Mouse (Mus musculus) CH12.LX (cell line): ENCODE results near the gene Tk1. TPM values are rescaled to one million over a fixed set of nuclear protein-coding genes. Genes with fewer than 3 reads are reported as not detected.

ENCODE experiments used
- DNase-seq: peaks from one replicate; pipeline ENCODE4 v3.0.0-alpha.2; 2013; ENCODE audit errors: extremely low read depth
- H3K27ac ChIP-seq: 2 replicates; pipeline ENCODE4 v1.5.1; 2012; ENCODE audit warnings: low read depth, mild to moderate bottlenecking, control low read depth, moderate library complexity; ENCODE audit not compliant: insufficient read depth
- H3K27me3 ChIP-seq: replicated peaks from 2 replicates; pipeline ENCODE3; 2012; ENCODE audit warnings: inconsistent platforms
- H3K36me3 ChIP-seq, 2 experiments: replicated peaks in 1 of 2; 2 replicates each; pipeline versions ENCODE3 to v1.6.1; 2012; ENCODE audit warnings: inconsistent platforms in 1 of 2, low read length in 1 of 2, mild to moderate bottlenecking in 1 of 2, mixed read lengths in 1 of 2, moderate library complexity in 1 of 2; ENCODE audit not compliant: control insufficient read depth in 1 of 2, insufficient read depth in 1 of 2
- H3K4me1 ChIP-seq, 2 experiments: 2 replicates each; pipeline ENCODE4 v1.6.1; 2012; ENCODE audit warnings: inconsistent platforms in 1 of 2, moderate library complexity in 1 of 2; ENCODE audit not compliant: insufficient read depth in 2 of 2, control insufficient read depth in 1 of 2
- H3K4me2 ChIP-seq: 2 replicates; pipeline ENCODE4 v1.6.1; 2012; ENCODE audit warnings: low read depth, mild to moderate bottlenecking, control low read depth; ENCODE audit not compliant: poor library complexity, insufficient read depth, severe bottlenecking
- H3K4me3 ChIP-seq, 3 experiments: fragments of 150-350 bp in 1 of 3; sonication (generic) in 1 of 3; replicated peaks in 1 of 3; 2 replicates each; pipeline versions ENCODE3 to v1.5.1; 2011 to 2012; ENCODE audit warnings: low read depth in 2 of 3, low read length in 2 of 3, mild to moderate bottlenecking in 2 of 3, moderate library complexity in 2 of 3, control low read depth in 1 of 3, improper control_type of control experiment in 1 of 3, inconsistent platforms in 1 of 3, mixed read lengths in 1 of 3; ENCODE audit not compliant: poor library complexity in 1 of 3
- H3K79me2 ChIP-seq: replicated peaks from 2 replicates; pipeline ENCODE4 v1.6.1; 2012; ENCODE audit warnings: mild to moderate bottlenecking, moderate library complexity; ENCODE audit not compliant: control insufficient read depth, poor library complexity, insufficient read depth, severe bottlenecking; ENCODE audit errors: extremely low read depth
- H3K9ac ChIP-seq: 2 replicates; pipeline ENCODE4 v1.6.1; 2012; ENCODE audit warnings: low read depth, mild to moderate bottlenecking, control low read depth, moderate library complexity; ENCODE audit not compliant: insufficient read depth
- H3K9me3 ChIP-seq: replicated peaks from 2 replicates; pipeline ENCODE3; 2012; ENCODE audit warnings: low read length, inconsistent platforms, mixed read lengths
- CHD1 ChIP-seq: IDR thresholded peaks from 2 replicates; pipeline ENCODE4 v1.6.1; 2012; ENCODE audit warnings: low read depth, low read length, improper control_type of control experiment, inconsistent platforms
- CHD2 ChIP-seq: IDR thresholded peaks from 2 replicates; pipeline ENCODE4 v1.6.1; 2011; ENCODE audit warnings: low read length, improper control_type of control experiment
- CTCF ChIP-seq, 2 experiments: IDR thresholded peaks in 1 of 2; conservative IDR thresholded peaks in 1 of 2; 2 replicates each; pipeline ENCODE4 v1.5.1; 2011 to 2012; ENCODE audit warnings: low read depth in 2 of 2, low read length in 2 of 2, improper control_type of control experiment in 1 of 2, inconsistent platforms in 1 of 2, mild to moderate bottlenecking in 1 of 2, moderate library complexity in 1 of 2
- ELF1 ChIP-seq: IDR thresholded peaks from 2 replicates; pipeline ENCODE4 v1.6.1; 2014; ENCODE audit warnings: low read depth, mild to moderate bottlenecking, inconsistent platforms, low read length, improper control_type of control experiment
- EP300 ChIP-seq: IDR thresholded peaks from 2 replicates; pipeline ENCODE4 v1.6.1; 2011; ENCODE audit warnings: low read length, improper control_type of control experiment
- ETS1 ChIP-seq: conservative IDR thresholded peaks from 2 replicates; pipeline ENCODE4 v1.6.1; 2012; ENCODE audit warnings: low read depth, mild to moderate bottlenecking, inconsistent platforms, low read length, improper control_type of control experiment, moderate library complexity
- GABPA ChIP-seq: IDR thresholded peaks from 2 replicates; pipeline ENCODE4 v1.6.1; 2012; ENCODE audit warnings: low read depth, low read length, improper control_type of control experiment, inconsistent platforms; ENCODE audit not compliant: insufficient replicate concordance
- IRF4 ChIP-seq: IDR thresholded peaks from 2 replicates; pipeline ENCODE4 v1.6.1; 2014; ENCODE audit warnings: low read depth, mild to moderate bottlenecking, inconsistent platforms, low read length, improper control_type of control experiment
- JUN ChIP-seq: IDR thresholded peaks from 2 replicates; pipeline ENCODE4 v1.6.1; 2011; ENCODE audit warnings: low read depth, mild to moderate bottlenecking, low read length, improper control_type of control experiment, moderate library complexity; ENCODE audit not compliant: insufficient read depth
- JUND ChIP-seq: conservative IDR thresholded peaks from 2 replicates; pipeline ENCODE4 v1.6.1; 2011; ENCODE audit warnings: low read depth, low read length, improper control_type of control experiment
- NRF1 ChIP-seq: IDR thresholded peaks from 2 replicates; pipeline ENCODE4 v1.6.1; 2014; ENCODE audit warnings: low read depth, mild to moderate bottlenecking, inconsistent platforms, low read length, improper control_type of control experiment, moderate library complexity
- POLR2A ChIP-seq: IDR thresholded peaks from 2 replicates; pipeline ENCODE4 v1.6.1; 2011; ENCODE audit warnings: low read depth, mild to moderate bottlenecking, improper control_type of control experiment, low read length
- RAD21 ChIP-seq: IDR thresholded peaks from 2 replicates; pipeline ENCODE4 v1.6.1; 2011; ENCODE audit warnings: low read depth, mild to moderate bottlenecking, low read length, improper control_type of control experiment, moderate library complexity
- TCF12 ChIP-seq: IDR thresholded peaks from 2 replicates; pipeline ENCODE4 v1.6.1; 2014; ENCODE audit warnings: low read depth, mild to moderate bottlenecking, inconsistent platforms, low read length, improper control_type of control experiment
- UBTF ChIP-seq: IDR thresholded peaks from 2 replicates; pipeline ENCODE4 v1.6.1; 2012; ENCODE audit warnings: low read depth, mild to moderate bottlenecking, inconsistent platforms, low read length, improper control_type of control experiment, moderate library complexity
- ZC3H11A ChIP-seq: IDR thresholded peaks from 2 replicates; pipeline ENCODE4 v1.6.1; 2012; ENCODE audit warnings: low read depth, mild to moderate bottlenecking, inconsistent platforms, low read length, improper control_type of control experiment
- dilution Hi-C: fragments of 300-500 bp; cut with MboI; formaldehyde crosslinking; loops from 2 replicates; pipeline ENCODE4 v1.14.3; 2020; ENCODE audit warnings: low sequenced_read_pairs; ENCODE audit not compliant: extremely low pct_unique_long_range_greater_than_20kb, extremely low pct_ligation_motif_present
- in situ Hi-C: fragments of 300-500 bp; cut with MboI; formaldehyde crosslinking; loops from 3 replicates; pipeline ENCODE4 v1.14.3; 2019; ENCODE audit warnings: low sequenced_read_pairs, low pct_ligation_motif_present, low pct_unique_long_range_greater_than_20kb, mixed read lengths
- polyA plus RNA-seq: library from polyadenylated mRNA; unstranded; fragments of >175 nt; gene quantifications from 2 replicates; pipeline ENCODE4 v1.2.1, GENCODE M21; 2012; ENCODE audit warnings: low read depth; ENCODE audit not compliant: insufficient read length
- total RNA-seq, 2 experiments: library from RNA; depleted of rRNA; stranded (reverse); fragments of 300-350 nt in 1 of 2; fragments of >200 nt in 1 of 2; gene quantifications; 2 replicates each; pipeline ENCODE4 v1.2.3; 2012 to 2014

Tk1 gene
- total and polyA plus RNA-seq, 3 experiments: 146 to 235 (median 179) TPM

DNA sequence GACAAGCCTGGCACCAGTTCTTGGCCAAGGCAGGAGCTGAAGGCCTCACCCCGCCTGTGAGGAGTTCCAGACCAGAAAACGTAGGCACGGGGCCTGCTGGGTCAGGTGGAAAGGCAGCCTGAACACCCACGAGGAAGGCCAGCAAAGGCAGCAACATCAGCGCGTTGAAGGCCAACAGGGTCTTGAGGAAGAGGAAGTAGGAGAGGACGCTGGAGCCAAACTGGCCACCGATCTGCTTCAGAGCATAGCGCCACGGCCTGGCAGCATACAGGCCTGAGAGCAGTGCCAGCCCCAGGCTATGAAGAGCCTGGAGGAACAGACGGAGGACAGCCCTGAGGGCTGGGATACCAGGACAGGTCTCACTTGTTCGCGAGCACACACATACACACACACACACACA is 50.4 kb downstream of the Tk1 start:
- Histone ChIP-seq H3K9ac (no peak overlapping the region), H3K27me3 (no peaks in the 10 kb centered on the region), H3K79me2 (no peaks in the 10 kb centered on the region), H3K4me3 (no peak overlapping the region), H3K27ac (no peak overlapping the region), H3K36me3 (peaks cover 60 to 79% of the 10 kb centered on the region in 2 experiments), H3K4me2 (no peak overlapping the region), H3K9me3 (no peaks in the 10 kb centered on the region), H3K4me1 (peaks cover 13 to 60% of the 10 kb centered on the region in 2 experiments)
- no peak for DNase-seq
- in situ Hi-C loops (no loop called here), dilution Hi-C loops (no loop called here)
- TF ChIP-seq UBTF (no peak), TCF12 (no peak), CHD1 (no peak), CHD2 (no peak), JUND (no peak), RAD21 (no peak), ETS1 (no peak), ZC3H11A (no peak), NRF1 (no peak), EP300 (no peak), CTCF (conservative IDR thresholded peaks at IDR 0.05 in 1 of 2, IDR thresholded peaks at IDR 0.05 in 1 of 2; ENCODE audit: low read depth in 2 of 2, low read length in 2 of 2) (no peak)

DNA sequence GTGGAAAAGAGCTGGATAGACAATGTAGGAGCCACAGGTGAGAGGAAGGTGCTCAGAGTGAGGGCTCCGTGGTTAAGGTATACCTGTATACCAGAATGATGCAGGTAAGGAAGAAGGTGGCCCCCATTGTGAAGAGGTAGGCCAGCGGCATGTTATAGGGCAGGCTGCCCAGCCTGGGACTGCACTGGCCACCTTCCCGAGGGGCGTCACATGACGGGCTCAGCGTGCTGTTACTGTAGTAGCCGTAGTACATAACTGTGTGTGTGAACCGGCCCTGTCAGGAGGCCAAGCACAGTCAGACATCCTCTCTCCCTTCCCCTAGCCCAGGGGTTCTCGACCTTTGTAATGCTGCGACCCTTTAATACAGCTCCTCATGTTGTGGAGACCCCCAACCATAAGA is 51.0 kb downstream of the Tk1 start:
- H3K4me2 ChIP-seq: no peak overlapping the region
- H3K9ac ChIP-seq: no peak overlapping the region
- no peak for DNase-seq
- no peak overlapping the region for H3K27ac ChIP-seq
- no peak overlapping the region for H3K4me3 ChIP-seq
- no peaks in the 10 kb centered on the region for H3K79me2 ChIP-seq
- peaks cover 13 to 64% of the 10 kb centered on the region in 2 experiments for H3K4me1 ChIP-seq
- H3K27me3 ChIP-seq: no peaks in the 10 kb centered on the region
- peaks cover 65 to 85% of the 10 kb centered on the region in 2 experiments for H3K36me3 ChIP-seq
- in situ Hi-C loops: no loop called here
- no peaks in the 10 kb centered on the region for H3K9me3 ChIP-seq
- dilution Hi-C loops: no loop called here
- TF ChIP-seq GABPA (no peak), JUN (no peak), CTCF (conservative IDR thresholded peaks at IDR 0.05 in 1 of 2, IDR thresholded peaks at IDR 0.05 in 1 of 2; ENCODE audit: low read depth in 2 of 2, low read length in 2 of 2) (no peak), POLR2A (no peak)
- TF ChIP-seq, all 38 proteins: peak for 0

DNA sequence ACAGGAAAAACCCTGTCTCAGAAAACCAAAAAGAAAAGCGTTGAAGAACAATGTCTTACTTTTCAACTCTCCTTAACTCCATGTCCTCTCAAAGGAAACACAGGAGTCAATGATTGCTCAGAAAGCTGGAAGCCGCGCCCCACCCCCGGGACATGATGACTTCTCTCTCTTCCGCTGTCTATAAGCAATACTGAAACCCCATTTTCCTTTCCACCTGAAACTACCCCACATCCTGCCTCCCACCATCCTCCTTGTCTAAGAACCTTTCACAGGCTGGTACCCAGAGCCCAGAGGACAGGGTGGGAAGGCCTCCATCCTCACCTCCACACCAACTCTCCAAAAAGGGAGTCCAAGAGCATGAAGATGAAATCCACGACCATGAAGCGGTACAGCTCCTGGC is 53.5 kb downstream of the Tk1 start:
- H3K36me3 ChIP-seq: peaks cover 66 to 91% of the 10 kb centered on the region in 2 experiments
- peak; percentile 54 for TF ChIP-seq EP300
- 0 out of 2 replicates have a peak, but pooled peaks have one; percentile 37 for TF ChIP-seq IRF4
- no peak for TF ChIP-seq ELF1
- H3K9ac ChIP-seq: no peak overlapping the region
- no peak overlapping the region for H3K4me2 ChIP-seq
- H3K27me3 ChIP-seq: no peaks in the 10 kb centered on the region
- in situ Hi-C loops: no loop called here
- no peak overlapping the region for H3K4me3 ChIP-seq
- no peaks in the 10 kb centered on the region for H3K79me2 ChIP-seq
- no peak for DNase-seq
- dilution Hi-C loops: no loop called here
- H3K27ac ChIP-seq: no peak overlapping the region
- no peaks in the 10 kb centered on the region for H3K9me3 ChIP-seq
- peaks cover 20 to 70% of the 10 kb centered on the region in 2 experiments for H3K4me1 ChIP-seq
